ENCODE assay signal across 10 mouse cellular contexts in genomic region chr12:8884426-8885145, GRCm38 (mm10). TPM values are rescaled to one million over a fixed set of nuclear protein-coding genes. Genes with fewer than 3 reads are reported as not detected.
DNase-seq lines count a peak whose midpoint lies in the region; ATAC-seq lines count a peak whose summit lies in the region.
"Had no signal": no experiment of that assay in that cellular context is flagged by ENCODE, and none has a peak within 500 bp of the region (broad histone marks: within the 10 kb centered on the region; RNA-seq: fewer than 3 reads in every experiment).

No protein-coding gene starts in this region.

- no peaks in the 10 kb centered on the region for H3K27me3 ChIP-seq in midbrain, embryonic 13.5 days
- H3K27me3 ChIP-seq: CH12.LX; neural tube, embryonic 13.5 days had no signal

- H3K4me1 ChIP-seq in midbrain, embryonic 13.5 days (replicated peaks): peaks cover 11% of the 10 kb centered on the region

- intact Hi-C loops in heart, postnatal 25 days (cut with DNase I): loop anchor here (5.0 to 10.0 kb wide), 3 partner anchors 187 to 570 kb away; partner anchors contain the start of gene Hs1bp3
- intact Hi-C loops in heart, postnatal 36 days (cut with DNase I): loop anchor here (10.0 kb wide), 1 partner anchor 570 kb away; the partner anchor contains the start of gene Hs1bp3

- no peaks in the 10 kb centered on the region for H3K36me3 ChIP-seq in midbrain, embryonic 13.5 days
- H3K36me3 ChIP-seq: neural tube, embryonic 13.5 days had no signal

- peak overlapping the region; percentile 22; the same call in 1 of the 2 replicates for H3K4me2 ChIP-seq in midbrain, embryonic 13.5 days (replicated peaks)
- H3K4me2 ChIP-seq: neural tube, embryonic 13.5 days had no signal

- no peak overlapping the region for H3K27ac ChIP-seq in midbrain, embryonic 13.5 days
- H3K27ac ChIP-seq: neural tube, embryonic 13.5 days had no signal

- 0 out of 2 replicates have a peak, but pooled peaks have one; percentile 9 for ATAC-seq in midbrain, embryonic 13.5 days
- ATAC-seq in megakaryocyte-erythroid progenitor cell, adult 5-6 weeks (replicated peaks; ENCODE audit: low FRiP score, low TSS enrichment, poor library complexity, severe bottlenecking): no peak

- 28% methylated on average over 13 of the region's 13 CpGs for WGBS in midbrain, embryonic 13.5 days

- peak; percentile 97 for DNase-seq in heart, adult 11 months
- no peak for DNase-seq in heart, postnatal 25 days (ENCODE audit: low spot score)
- peak; percentile 58 to 68 for DNase-seq in cerebellum, postnatal 36 days
- DNase-seq in heart, postnatal 36 days: peak; percentile 26 to 44
- DNase-seq in adrenal gland, adult (ENCODE audit: inconsistent age in 2 of 2, low spot score in 1 of 2): no peak
- no peak for DNase-seq in thymus, postnatal 4 days

- H3K4me3 ChIP-seq in midbrain, embryonic 13.5 days (replicated peaks): no peak overlapping the region
- H3K4me3 ChIP-seq: neural tube, embryonic 13.5 days had no signal

- H3K9me3 ChIP-seq in midbrain, embryonic 13.5 days: no peaks in the 10 kb centered on the region
- H3K9me3 ChIP-seq: neural tube, embryonic 13.5 days had no signal

- H3K9ac ChIP-seq in midbrain, embryonic 13.5 days (replicated peaks): no peak overlapping the region
- H3K9ac ChIP-seq: neural tube, embryonic 13.5 days had no signal

RNA-seq across cellular contexts. Expression of gene Laptm4a, which starts 36.9 kb away (rescaled TPM):
- 100 to 1,000 TPM; 332 to 350 TPM for total RNA-seq in heart, postnatal 25 days (2021)
- 100 to 1,000 TPM; 361 to 367 TPM for total RNA-seq in heart, postnatal 36 days (2021)
- polyA plus RNA-seq in midbrain, embryonic 13.5 days (2015; fragmentation: Nextera tagmentation; extraction: Ambion mirVana): 207 and 221 TPM in 2 replicates
- total RNA-seq in megakaryocyte-erythroid progenitor cell, adult 5-6 weeks (2014; fragmentation: Nextera tagmentation): 50.3 and 55.2 TPM in 2 replicates
- 104 and 135 TPM in 2 replicates for total RNA-seq in megakaryocyte-erythroid progenitor cell, adult 5-6 weeks (2017)

Comparison
In these comparisons a context has a peak if more than half of its experiments do, and no peak if none do; other contexts are left out.
1. DNase-seq: peak in heart, adult 11 months (single experiment), cerebellum, postnatal 36 days (2 of 2) and heart, postnatal 36 days (2 of 2); none in heart, postnatal 25 days (single experiment), adrenal gland, adult (0 of 2) and thymus, postnatal 4 days (single experiment).